Mouse (Mus musculus) adrenal gland, postnatal 36 days (tissue): ENCODE results near the gene Grin2a. TPM values are rescaled to one million over a fixed set of nuclear protein-coding genes. Genes with fewer than 3 reads are reported as not detected.

Experiments
- DNase-seq, 2 experiments: peaks; one replicate each; pipeline ENCODE4 v3.0.0; 2021; ENCODE audit warnings: mixed read lengths in 1 of 2
- total RNA-seq, 2 experiments: library from RNA; stranded (reverse); gene quantifications; 2 replicates each; pipeline ENCODE4 v1.2.3; 2021

Grin2a gene
- total RNA-seq, 2 experiments from 2014 or later = 0.70 to 1.9 TPM

GRCm38 (mm10) chr16:9972705-9973104 is 22.7 kb downstream of the Grin2a start:
- DNase-seq = no peak

- DNase-seq = no peak
Measured at GRCm38 (mm10) chr16:9964469-9964868, 30.9 kb downstream of the Grin2a start.

GRCm38 (mm10) chr16:9962482-9962881 is 32.9 kb downstream of the Grin2a start:
- DNase-seq = no peak

GRCm38 (mm10) chr16:9959340-9959739 is 36.0 kb downstream of the Grin2a start:
- no peak for DNase-seq

- no peak for DNase-seq
Measured at GRCm38 (mm10) chr16:9954266-9954665, 41.1 kb downstream of the Grin2a start.

- no peak for DNase-seq
Measured at GRCm38 (mm10) chr16:9953396-9953831, 41.9 kb downstream of the Grin2a start.

GRCm38 (mm10) chr16:9949250-9949649 is 46.1 kb downstream of the Grin2a start:
- DNase-seq = no peak

- no peak for DNase-seq
Measured at GRCm38 (mm10) chr16:9947430-9947829, 47.9 kb downstream of the Grin2a start.

- no peak for DNase-seq
Measured at GRCm38 (mm10) chr16:9944836-9945235, 50.5 kb downstream of the Grin2a start.

- peak; percentile 4 to 22 for DNase-seq
Measured at GRCm38 (mm10) chr16:9941306-9941930, 53.9 kb downstream of the Grin2a start.

- no peak for DNase-seq
Measured at GRCm38 (mm10) chr16:9940716-9941115, 54.6 kb downstream of the Grin2a start.

GRCm38 (mm10) chr16:9910672-9911071 is 84.7 kb downstream of the Grin2a start:
- DNase-seq = no peak

GRCm38 (mm10) chr16:9909225-9909624 is 86.1 kb downstream of the Grin2a start:
- DNase-seq = no peak

- DNase-seq = no peak
Measured at GRCm38 (mm10) chr16:9904443-9904842, 90.9 kb downstream of the Grin2a start.

GRCm38 (mm10) chr16:9902680-9903463 is 92.5 kb downstream of the Grin2a start:
- DNase-seq = no peak

- DNase-seq = no peak
Measured at GRCm38 (mm10) chr16:9901433-9901832, 93.9 kb downstream of the Grin2a start.

GRCm38 (mm10) chr16:9900996-9901395 is 94.4 kb downstream of the Grin2a start:
- DNase-seq = peak in 1 of 2 experiments; percentile 5

- no peak for DNase-seq
Measured at GRCm38 (mm10) chr16:9900196-9900595, 95.2 kb downstream of the Grin2a start.

GRCm38 (mm10) chr16:9899176-9899575 is 96.2 kb downstream of the Grin2a start:
- DNase-seq = no peak

GRCm38 (mm10) chr16:9895581-9895980 is 99.8 kb downstream of the Grin2a start:
- DNase-seq = no peak

- DNase-seq = no peak
Measured at GRCm38 (mm10) chr16:9886155-9886554, 109.2 kb downstream of the Grin2a start.

- no peak for DNase-seq
Measured at GRCm38 (mm10) chr16:9884141-9884540, 111.2 kb downstream of the Grin2a start.

- no peak for DNase-seq
Measured at GRCm38 (mm10) chr16:9882420-9882819, 112.9 kb downstream of the Grin2a start.

GRCm38 (mm10) chr16:9873001-9873400 is 122.4 kb downstream of the Grin2a start:
- no peak for DNase-seq
